Mouse (Mus musculus) limb, embryonic 15.5 days (tissue): ENCODE results near the gene Gm10234. TPM values are rescaled to one million over a fixed set of nuclear protein-coding genes. Genes with fewer than 3 reads are reported as not detected.

ENCODE experiments used
- polyA plus RNA-seq: library from polyadenylated mRNA; unstranded; fragments of >200 nt; fragmentation: Nextera tagmentation; extraction: Ambion mirVana; gene quantifications from 2 replicates; pipeline ENCODE4 v1.2.1, GENCODE M21; 2015

Gm10234 gene
- polyA plus RNA-seq, 1 experiment from 2014 or later, result not detected

Other genes with a start within 250 kb of the Gm10234 start
- gene Kbtbd8, start 204.9 kb upstream of the Gm10234 start, polyA plus RNA-seq, result 2.5 and 3.2 TPM in 2 replicates